Comparison of ENCODE assay signal across 8 mouse cellular contexts in the genomic region with DNA sequence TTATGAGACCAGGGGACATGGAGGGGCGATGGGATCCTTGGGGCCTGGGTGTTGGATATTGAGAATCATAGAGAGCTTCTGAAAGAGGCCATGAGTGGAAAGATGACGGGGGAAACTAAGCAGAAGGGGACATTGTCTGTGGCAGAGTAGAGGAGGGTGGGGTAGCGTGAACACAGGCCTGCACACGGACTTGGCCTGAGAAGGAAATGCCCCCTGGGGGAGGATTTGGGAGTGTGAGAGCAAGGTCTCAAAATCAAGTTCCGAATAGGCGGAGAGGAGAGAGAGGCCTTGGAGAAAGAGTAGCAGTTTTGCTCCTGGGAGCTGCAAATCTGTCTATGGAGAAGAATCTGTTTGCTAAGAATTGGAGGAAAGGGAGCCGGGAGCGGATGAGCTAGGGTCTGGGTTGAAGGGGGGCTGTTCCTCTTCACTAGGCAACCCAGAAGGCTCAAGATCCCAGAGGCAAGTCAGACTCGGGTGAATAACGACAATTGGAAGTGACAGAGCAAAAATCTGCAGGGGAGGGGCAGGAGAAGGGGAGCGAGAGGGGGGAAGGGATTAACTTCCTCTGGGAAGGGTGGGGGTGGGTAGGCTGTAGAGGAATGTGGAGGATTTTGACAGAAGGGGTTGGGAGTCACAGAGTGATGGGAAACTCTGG. TPM values are rescaled to one million over a fixed set of nuclear protein-coding genes. Genes with fewer than 3 reads are reported as not detected.
DNase-seq lines count a peak whose midpoint lies in the region; ATAC-seq and TF ChIP-seq lines count a peak whose summit lies in the region.

No protein-coding gene starts in this region.

- H3K4me2 ChIP-seq in forebrain, embryonic 16.5 days (ENCODE audit: low read length) = no peak overlapping the region
- no peak overlapping the region for H3K4me2 ChIP-seq in liver, embryonic 15.5 days

- H3K9ac ChIP-seq in forebrain, embryonic 16.5 days (replicated peaks; ENCODE audit: low read depth, low read length) = no peak overlapping the region
- no peak overlapping the region for H3K9ac ChIP-seq in liver, embryonic 15.5 days

- peak overlapping the region; percentile 40; the same call in 1 of the 2 replicates for H3K27ac ChIP-seq in gastrocnemius, adult 2 months
- no peak overlapping the region for H3K27ac ChIP-seq in forebrain, embryonic 16.5 days (ENCODE audit: low read length)
- H3K27ac ChIP-seq in liver, embryonic 15.5 days (replicated peaks) = 0 out of 2 replicates have a peak overlapping the region, but pooled peaks have one; percentile 2

- no peaks in the 10 kb centered on the region for H3K27me3 ChIP-seq in forebrain, embryonic 16.5 days (replicated peaks; ENCODE audit: control insufficient read depth, insufficient read depth, low read length)
- H3K27me3 ChIP-seq in liver, embryonic 15.5 days = no peaks in the 10 kb centered on the region; the same call in none of the 2 replicates

- ATAC-seq in forebrain, embryonic 16.5 days = peak; percentile 39; the same call in 1 of the 2 replicates
- ATAC-seq in liver, embryonic 15.5 days (ENCODE audit: insufficient read depth) = no peak
- no peak for ATAC-seq in erythroblast, adult 5-6 weeks (replicated peaks; ENCODE audit: low FRiP score, poor library complexity, severe bottlenecking)

- intact Hi-C loops in gastrocnemius, adult 2 months (cut with DNase I) = no loop called here

- DNase-seq in gastrocnemius, adult 2 months = no peak
- no peak for DNase-seq in gastrocnemius, adult 8-10 months (ENCODE audit: low spot score in 2 of 2)
- DNase-seq in ES-CJ7 (ENCODE audit: low read depth, low spot score) = peak; percentile 77
- no peak for DNase-seq in Muller cell, postnatal 12 days (ENCODE audit: inconsistent ontology term)
- DNase-seq in cerebellum, adult 8-10 months = no peak

- no peak overlapping the region for H3K4me3 ChIP-seq in gastrocnemius, adult 2 months
- H3K4me3 ChIP-seq in forebrain, embryonic 16.5 days (replicated peaks; ENCODE audit: low read length) = no peak overlapping the region
- no peak overlapping the region for H3K4me3 ChIP-seq in liver, embryonic 15.5 days (replicated peaks)

- WGBS in forebrain, embryonic 16.5 days = 23% methylated on average over 11 of the region's 11 CpGs
- WGBS in liver, embryonic 15.5 days (ENCODE audit: insufficient replicate concordance) = 40% methylated on average over 11 of the region's 11 CpGs

- no peaks in the 10 kb centered on the region for H3K9me3 ChIP-seq in forebrain, embryonic 16.5 days (ENCODE audit: control insufficient read depth, low read length)
- H3K9me3 ChIP-seq in liver, embryonic 15.5 days (replicated peaks) = no peaks in the 10 kb centered on the region

- TF ChIP-seq CTCF in gastrocnemius, adult 2 months (IDR thresholded peaks at IDR 0.05) = no peak

- peaks cover 9% of the 10 kb centered on the region for H3K4me1 ChIP-seq in forebrain, embryonic 16.5 days (replicated peaks; ENCODE audit: control insufficient read depth, insufficient read depth, low read length)
- H3K4me1 ChIP-seq in liver, embryonic 15.5 days (replicated peaks) = peaks cover 39% of the 10 kb centered on the region

- peaks cover 4% of the 10 kb centered on the region for H3K36me3 ChIP-seq in forebrain, embryonic 16.5 days (ENCODE audit: control insufficient read depth, insufficient read depth)
- no peaks in the 10 kb centered on the region for H3K36me3 ChIP-seq in liver, embryonic 15.5 days (replicated peaks)

RNA-seq across cellular contexts. Expression of a gene that starts 43.2 kb away (rescaled TPM):
- total RNA-seq in gastrocnemius, adult 2 months (2021) = under 1 TPM in 1 of 2 experiments, not detected in 1; 0.64 TPM
- total RNA-seq in gastrocnemius, adult 8-10 months (2022) = under 1 TPM in 2 of 4 experiments, not detected in 2; 0.34 to 0.39 TPM
- 124 and 163 TPM in 2 replicates for polyA plus RNA-seq in forebrain, embryonic 16.5 days (2015; fragmentation: Nextera tagmentation; extraction: Ambion mirVana)
- 0.83 and 1.0 TPM in 2 replicates for polyA plus RNA-seq in liver, embryonic 15.5 days (2015; fragmentation: Nextera tagmentation; extraction: Ambion mirVana)
- not detected in 2 replicates for total RNA-seq in erythroblast, adult 5-6 weeks (2015; ENCODE audit: low replicate concordance)
- not detected in 2 replicates for total RNA-seq in erythroblast, adult 5-6 weeks (2017; ENCODE audit: low replicate concordance)
